Mouse (Mus musculus): ENCODE data around the gene Rgs3.

DNA sequence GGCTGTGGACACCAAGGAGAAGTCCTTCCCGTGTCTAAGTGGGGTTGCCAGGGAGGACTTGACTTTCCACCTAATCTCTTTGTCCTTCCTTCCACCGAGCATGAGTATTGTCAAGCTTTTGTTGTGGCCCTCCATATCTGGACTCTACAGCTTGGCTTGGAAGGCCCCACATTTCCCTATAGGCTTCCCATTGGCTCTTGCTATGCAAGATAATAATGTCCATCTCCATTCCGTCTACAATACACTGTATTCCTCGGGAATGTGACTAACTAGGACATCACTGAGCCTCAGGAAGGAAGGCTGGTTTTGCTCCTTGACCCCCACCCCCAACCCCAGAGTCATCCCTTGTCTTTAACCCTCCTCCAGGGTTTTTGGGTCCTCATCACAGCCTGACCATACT, 44.0 kb downstream of the Rgs3 start:
- no peak for TF ChIP-seq CTCF (IDR thresholded peaks at IDR 0.05; ENCODE audit: extremely low read depth, insufficient read length, insufficient replicate concordance, low read depth, low read length)
- TF ChIP-seq POLR2A (IDR thresholded peaks at IDR 0.05; ENCODE audit: low read depth, low read length), result no peak

Data from small intestine, adult 2 months (tissue).